Mouse (Mus musculus) hindbrain, embryonic 15.5 days (tissue): Measurements from ENCODE around the gene Spata2. TPM values are rescaled to one million over a fixed set of nuclear protein-coding genes. Genes with fewer than 3 reads are reported as not detected.

Experiments used
- ATAC-seq: fragments of 200-750 bp; cut with Nextera tagmentation; 2 replicates; pipeline ENCODE4 v1.8.0; 2017; ENCODE audit warnings: low read depth, moderate number of reproducible peaks, moderate TSS enrichment; ENCODE audit not compliant: low FRiP score
- H3K27ac ChIP-seq: fragments of 300-500 bp; sonication (generic); replicated peaks from 2 replicates; pipeline ENCODE4 v1.5.1; 2015; ENCODE audit warnings: mild to moderate bottlenecking, inconsistent platforms
- H3K27me3 ChIP-seq: fragments of 300-500 bp; sonication (generic); 2 replicates; pipeline ENCODE4 v1.6.1; 2015; ENCODE audit warnings: control low read depth, inconsistent platforms
- H3K36me3 ChIP-seq: fragments of 300-500 bp; sonication (generic); 2 replicates; pipeline ENCODE4 v1.6.1; 2015; ENCODE audit warnings: control low read depth, inconsistent platforms
- H3K4me1 ChIP-seq: fragments of 300-500 bp; sonication (generic); replicated peaks from 2 replicates; pipeline ENCODE4 v1.6.1; 2015; ENCODE audit warnings: control low read depth, inconsistent platforms
- H3K4me2 ChIP-seq: fragments of 300-500 bp; sonication (generic); 2 replicates; pipeline ENCODE4 v1.6.1; 2015; ENCODE audit warnings: moderate library complexity, mild to moderate bottlenecking, inconsistent platforms
- H3K4me3 ChIP-seq: fragments of 300-500 bp; sonication (generic); 2 replicates; pipeline ENCODE4 v1.5.1; 2015; ENCODE audit warnings: mild to moderate bottlenecking, inconsistent platforms
- H3K9ac ChIP-seq: fragments of 300-500 bp; sonication (generic); 2 replicates; pipeline ENCODE4 v1.6.1; 2015; ENCODE audit warnings: inconsistent platforms
- H3K9me3 ChIP-seq: fragments of 300-500 bp; sonication (generic); 2 replicates; pipeline ENCODE4 v1.6.1; 2016; ENCODE audit warnings: control low read depth, inconsistent platforms
- WGBS: fragments of 180-500 bp; shearing (Covaris S2); methylation state at CpG from one replicate; pipeline ENCODE4 v1.1.7; 2015; 5-methylcytosine and 5-hydroxymethylcytosine counted together
- polyA plus RNA-seq: library from polyadenylated mRNA; unstranded; fragments of >200 nt; fragmentation: Nextera tagmentation; extraction: Ambion mirVana; gene quantifications from 2 replicates; pipeline ENCODE4 v1.2.1, GENCODE M21; 2015

Gene Spata2
- polyA plus RNA-seq, result 30.7 and 33.4 TPM in 2 replicates

GRCm38 (mm10) chr2:167492713-167493636, at the start of gene Spata2:
Spata2 (minus strand) TSS chr2:167492887.
- Histone ChIP-seq H3K27me3 (no peaks in the 10 kb centered on the region), H3K27ac (peak within 1 kb of the TSS; percentile 99), H3K4me2 (peak within 1 kb of the TSS; percentile 95), H3K9ac (peak within 1 kb of the TSS; percentile 99), H3K4me1 (peaks cover 33% of the 10 kb centered on the region), H3K9me3 (no peaks in the 10 kb centered on the region), H3K36me3 (no peaks in the 10 kb centered on the region), H3K4me3 (peak within 1 kb of the TSS; percentile 100)
- WGBS, result 2% methylated on average over 62 of the region's 63 CpGs
- ATAC-seq, result peak; percentile 90

- Histone ChIP-seq H3K4me3 (no peak overlapping the region), H3K9me3 (no peaks in the 10 kb centered on the region), H3K27me3 (peaks cover 28% of the 10 kb centered on the region), H3K27ac (no peak overlapping the region), H3K9ac (no peak overlapping the region), H3K36me3 (no peaks in the 10 kb centered on the region), H3K4me1 (peaks cover 27% of the 10 kb centered on the region), H3K4me2 (no peak overlapping the region)
- 67% methylated on average over 4 of the region's 4 CpGs for WGBS
- no peak for ATAC-seq
Observed at GRCm38 (mm10) chr2:167542361-167542760, 49.7 kb upstream of the Spata2 start.

GRCm38 (mm10) chr2:167541761-167542160, 49.1 kb upstream of the Spata2 start:
- no peak overlapping the region for H3K4me3 ChIP-seq

GRCm38 (mm10) chr2:167541324-167541723, 48.6 kb upstream of the Spata2 start:
- Histone ChIP-seq H3K36me3 (no peaks in the 10 kb centered on the region), H3K4me1 (peaks cover 27% of the 10 kb centered on the region), H3K4me2 (no peak overlapping the region), H3K9me3 (no peaks in the 10 kb centered on the region), H3K9ac (no peak overlapping the region), H3K27me3 (peaks cover 39% of the 10 kb centered on the region), H3K4me3 (no peak overlapping the region), H3K27ac (no peak overlapping the region)
- no peak for ATAC-seq
- WGBS, result 17% methylated on average over 6 of the region's 6 CpGs

More at GRCm38 (mm10) chr2:167541761-167542160, 49.1 kb upstream of the Spata2 start:
- Histone ChIP-seq H3K4me2 (no peak overlapping the region), H3K9ac (no peak overlapping the region), H3K27me3 (peaks cover 34% of the 10 kb centered on the region), H3K27ac (no peak overlapping the region), H3K9me3 (no peaks in the 10 kb centered on the region), H3K36me3 (no peaks in the 10 kb centered on the region), H3K4me1 (peaks cover 27% of the 10 kb centered on the region)
- 78% methylated on average over 12 of the region's 12 CpGs for WGBS
- no peak for ATAC-seq

- Histone ChIP-seq H3K9me3 (no peaks in the 10 kb centered on the region), H3K4me3 (peak overlapping the region; percentile 12), H3K27ac (no peak overlapping the region), H3K4me2 (peak overlapping the region; percentile 17; the same call in 1 of the 2 replicates), H3K36me3 (no peaks in the 10 kb centered on the region), H3K27me3 (peaks cover 44% of the 10 kb centered on the region), H3K4me1 (peaks cover 27% of the 10 kb centered on the region), H3K9ac (no peak overlapping the region)
- whole genome bisulfite sequencing, result 14% methylated on average over 12 of the region's 12 CpGs
- ATAC-seq, result no peak
Observed at GRCm38 (mm10) chr2:167540477-167541110, 47.9 kb upstream of the Spata2 start.

DNA sequence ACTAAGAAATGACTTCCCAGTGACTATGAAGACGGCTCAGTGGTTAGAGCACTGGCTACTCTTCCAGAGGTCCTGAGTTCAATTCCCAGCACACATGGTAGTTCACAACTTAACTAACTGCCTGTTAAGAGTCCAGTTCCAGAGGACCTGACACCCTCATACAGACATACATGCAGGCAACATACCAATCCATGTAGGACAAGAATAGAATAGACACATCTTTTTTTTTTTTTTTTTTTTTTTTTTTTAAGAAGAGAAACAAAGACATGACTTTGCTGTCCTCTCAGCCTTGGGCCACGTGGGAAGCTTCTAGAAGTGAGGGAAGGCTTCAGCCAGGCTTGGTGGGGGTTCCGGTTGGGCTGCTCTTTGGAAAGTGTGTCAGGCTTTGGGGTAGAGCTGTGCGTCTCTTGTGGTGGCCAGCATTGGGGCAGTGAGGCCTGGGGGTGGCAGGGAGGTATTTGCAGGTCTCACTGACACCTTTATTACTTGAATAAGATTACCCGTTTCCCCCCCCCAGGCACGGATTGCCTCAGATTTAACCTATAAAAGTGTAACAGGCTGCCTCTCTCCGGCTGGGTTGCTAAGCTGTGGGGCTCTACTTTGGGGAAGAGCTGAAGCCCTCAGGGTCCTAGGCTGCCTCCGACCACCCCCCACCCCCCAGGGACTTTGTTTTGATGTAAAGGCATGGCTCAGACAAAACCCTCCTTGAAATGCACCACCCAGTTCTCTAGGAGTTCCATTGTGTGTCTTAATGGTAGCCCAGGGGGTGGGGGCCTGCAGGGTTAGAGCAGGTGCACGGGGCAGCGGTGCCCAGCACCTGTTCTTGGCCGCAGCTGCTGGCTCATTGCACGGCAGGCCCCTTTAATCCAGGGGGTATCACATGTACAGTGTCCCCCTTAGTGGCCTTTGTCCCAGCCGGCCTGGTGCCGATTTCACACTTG, 47.1 kb upstream of the Spata2 start:
- Histone ChIP-seq H3K4me1 (peaks cover 27% of the 10 kb centered on the region), H3K36me3 (no peaks in the 10 kb centered on the region), H3K27ac (no peak overlapping the region), H3K9ac (no peak overlapping the region), H3K27me3 (peaks cover 47% of the 10 kb centered on the region), H3K4me2 (peak overlapping the region; percentile 17; the same call in 1 of the 2 replicates), H3K9me3 (no peaks in the 10 kb centered on the region), H3K4me3 (peak overlapping the region; percentile 41; the same call in 1 of the 2 replicates)
- 15% methylated on average over 14 of the region's 14 CpGs for WGBS
- ATAC-seq, result no peak

- peak overlapping the region; percentile 77 for H3K4me2 ChIP-seq
- no peaks in the 10 kb centered on the region for H3K9me3 ChIP-seq
- H3K27me3 ChIP-seq, result peaks cover 47% of the 10 kb centered on the region
- no peaks in the 10 kb centered on the region for H3K36me3 ChIP-seq
- WGBS, result 30% methylated on average over 30 of the region's 34 CpGs
- peak overlapping the region; percentile 41 for H3K4me3 ChIP-seq
- peaks cover 26% of the 10 kb centered on the region for H3K4me1 ChIP-seq
- H3K9ac ChIP-seq, result no peak overlapping the region
- no peak for ATAC-seq
- H3K27ac ChIP-seq, result no peak overlapping the region
Observed at GRCm38 (mm10) chr2:167538671-167539306, 46.1 kb upstream of the Spata2 start.

DNA sequence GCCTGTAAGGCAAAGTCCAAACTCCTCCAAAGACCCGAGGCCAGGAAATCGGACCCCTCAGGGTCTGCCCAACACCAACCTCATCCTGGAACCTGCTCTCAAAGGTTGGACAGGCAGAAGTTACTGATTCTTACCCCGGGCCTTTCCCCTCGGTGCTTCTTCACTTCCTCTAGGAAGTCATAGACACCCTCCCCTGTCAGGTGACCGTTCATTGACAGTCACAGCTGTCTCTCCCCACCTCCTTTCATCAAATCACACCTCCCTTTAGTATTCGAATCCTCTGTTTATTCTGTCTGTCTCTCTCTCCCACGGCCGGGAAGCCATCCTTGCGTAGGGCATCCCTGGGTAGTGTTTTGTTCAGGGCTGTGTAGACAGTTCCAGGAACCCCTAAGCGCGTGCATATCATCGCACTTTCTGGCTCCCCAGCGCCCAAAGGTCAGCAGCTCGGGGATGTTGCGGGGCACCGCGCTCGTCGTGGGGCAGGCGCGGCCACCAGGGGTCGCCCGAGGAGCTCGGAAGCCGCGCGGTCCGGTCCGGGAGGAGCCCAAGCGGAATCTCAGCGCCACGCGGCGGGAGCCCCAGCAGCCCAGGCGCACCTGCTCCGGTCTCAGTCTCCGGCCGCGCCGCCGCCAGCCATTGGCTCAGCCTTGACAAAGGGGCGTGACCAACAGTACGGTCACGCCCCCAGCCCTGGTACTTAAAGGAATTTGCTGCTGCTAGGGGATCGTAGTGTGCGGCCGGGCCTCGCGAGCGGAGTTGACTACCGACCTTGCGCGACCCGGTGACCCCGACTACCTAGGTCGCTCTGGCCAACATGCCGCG, 45.0 kb upstream of the Spata2 start, which contains the start of gene Snai1:
Gene Snai1 (plus strand): TSS at position 720 of the 822 bp plus-strand sequence.
- Histone ChIP-seq H3K9ac (0 out of 2 replicates have a peak within 1 kb of the TSS, but pooled peaks have one; percentile 8), H3K36me3 (no peaks in the 10 kb centered on the region), H3K4me3 (peak within 1 kb of the TSS; percentile 41), H3K9me3 (no peaks in the 10 kb centered on the region), H3K4me2 (peak within 1 kb of the TSS; percentile 77), H3K27ac (no peak within 1 kb of the TSS), H3K27me3 (peaks cover 47% of the 10 kb centered on the region), H3K4me1 (peaks cover 21% of the 10 kb centered on the region)
- WGBS, result 1% methylated on average over 58 of the region's 58 CpGs
- ATAC-seq, result peak; percentile 93

GRCm38 (mm10) chr2:167536320-167536945, 43.7 kb upstream of the Spata2 start:
- Histone ChIP-seq H3K27me3 (peaks cover 41% of the 10 kb centered on the region), H3K9me3 (no peaks in the 10 kb centered on the region), H3K4me1 (peaks cover 21% of the 10 kb centered on the region), H3K36me3 (no peaks in the 10 kb centered on the region), H3K9ac (no peak overlapping the region), H3K27ac (no peak overlapping the region), H3K4me3 (no peak overlapping the region), H3K4me2 (no peak overlapping the region)
- 52% methylated on average over 10 of the region's 10 CpGs for WGBS
- no peak for ATAC-seq

GRCm38 (mm10) chr2:167533880-167534279, 41.2 kb upstream of the Spata2 start:
- Histone ChIP-seq H3K36me3 (no peaks in the 10 kb centered on the region), H3K27ac (no peak overlapping the region), H3K9ac (no peak overlapping the region), H3K4me2 (no peak overlapping the region), H3K4me1 (peaks cover 10% of the 10 kb centered on the region), H3K9me3 (no peaks in the 10 kb centered on the region), H3K27me3 (peaks cover 21% of the 10 kb centered on the region), H3K4me3 (no peak overlapping the region)
- ATAC-seq, result no peak
